Mouse (Mus musculus): ENCODE measurements around the gene Flna. TPM values are rescaled to one million over a fixed set of nuclear protein-coding genes. Genes with fewer than 3 reads are reported as not detected.

Gene Flna
- polyA plus RNA-seq, 1 experiment = 545 TPM

- H3K79me2 ChIP-seq (ENCODE audit: control insufficient read depth, insufficient read depth) = peaks cover 14% of the 10 kb centered on the region
- peaks cover 2% of the 10 kb centered on the region for H3K36me3 ChIP-seq (ENCODE audit: control insufficient read depth, insufficient read depth)
- peak overlapping the region; percentile 81 for H3K4me2 ChIP-seq (ENCODE audit: low read depth)
- TF ChIP-seq E2F4 (IDR thresholded peaks at IDR 0.05; ENCODE audit: insufficient read depth) = no peak
- no peak for TF ChIP-seq SRF (IDR thresholded peaks at IDR 0.05; ENCODE audit: control insufficient read depth, insufficient read length, low read depth)
- TF ChIP-seq MYOD1 (IDR thresholded peaks at IDR 0.05; ENCODE audit: control insufficient read depth in 1 of 3, insufficient read length in 2 of 3, low read depth in 2 of 3) = no peak
- H3K27me3 ChIP-seq (ENCODE audit: control insufficient read depth, insufficient read depth, insufficient read length) = no peaks in the 10 kb centered on the region
- peak overlapping the region; percentile 67 for H3K4me3 ChIP-seq
- peak overlapping the region; percentile 54 for H3ac ChIP-seq (ENCODE audit: control insufficient read depth, insufficient read length)
Observed at GRCm38 (mm10) chrX:74283092-74283437, 33.4 kb upstream of the Flna start.

GRCm38 (mm10) chrX:74282395-74283091 lies 32.9 kb upstream of the Flna start:
- TF ChIP-seq REST (IDR thresholded peaks at IDR 0.05; ENCODE audit: insufficient read depth, insufficient read length) (no peak), MAX (IDR thresholded peaks at IDR 0.05; ENCODE audit: low read depth) (no peak), E2F4 (IDR thresholded peaks at IDR 0.05; ENCODE audit: insufficient read depth) (no peak), CEBPB (IDR thresholded peaks at IDR 0.05; ENCODE audit: insufficient read depth, poor library complexity, severe bottlenecking) (no peak), USF1 (IDR thresholded peaks at IDR 0.05; ENCODE audit: low read depth) (no peak), POLR2AphosphoS2 (IDR thresholded peaks at IDR 0.05; ENCODE audit: insufficient read length, low read depth) (peak; percentile 93), MYOD1 (IDR thresholded peaks at IDR 0.05; ENCODE audit: control insufficient read depth in 1 of 3, insufficient read length in 2 of 3, low read depth in 2 of 3) (no peak), TCF12 (IDR thresholded peaks at IDR 0.05; ENCODE audit: insufficient read depth, poor library complexity, severe bottlenecking) (no peak), POLR2A (IDR thresholded peaks at IDR 0.05; ENCODE audit: insufficient read length, low read depth) (peak; percentile 87)
- peaks cover 14% of the 10 kb centered on the region for H3K79me2 ChIP-seq (ENCODE audit: control insufficient read depth, insufficient read depth)
- peak overlapping the region; percentile 81 for H3K4me2 ChIP-seq (ENCODE audit: low read depth)
- H3K4me3 ChIP-seq = peak overlapping the region; percentile 67
- no peaks in the 10 kb centered on the region for H3K36me3 ChIP-seq (ENCODE audit: control insufficient read depth, insufficient read depth)
- H3ac ChIP-seq (ENCODE audit: control insufficient read depth, insufficient read length) = peak overlapping the region; percentile 54
- no peaks in the 10 kb centered on the region for H3K27me3 ChIP-seq (ENCODE audit: control insufficient read depth, insufficient read depth, insufficient read length)

GRCm38 (mm10) chrX:74281732-74282394 lies 32.2 kb upstream of the Flna start, which contains the start of the genes Taz and Dnase1l1:
Gene Taz (plus strand): TSS chrX:74281912.
Gene Dnase1l1 (minus strand): TSS chrX:74282337.
- Histone ChIP-seq H3K79me2 (ENCODE audit: control insufficient read depth, insufficient read depth) (peaks cover 14% of the 10 kb centered on the region), H3K27me3 (ENCODE audit: control insufficient read depth, insufficient read depth, insufficient read length) (no peaks in the 10 kb centered on the region), H3K4me2 (ENCODE audit: low read depth) (peak within 1 kb of the TSS; percentile 81), H3K36me3 (ENCODE audit: control insufficient read depth, insufficient read depth) (no peaks in the 10 kb centered on the region), H3ac (ENCODE audit: control insufficient read depth, insufficient read length) (peak within 1 kb of the TSS; percentile 54), H3K4me3 (peak within 1 kb of the TSS; percentile 67)
- TF ChIP-seq MYOG (IDR thresholded peaks at IDR 0.05; ENCODE audit: control insufficient read depth in 1 of 3, insufficient read depth in 1 of 3, insufficient read length in 2 of 3, low read depth in 2 of 3) (no peak), POLR2A (IDR thresholded peaks at IDR 0.05; ENCODE audit: insufficient read length, low read depth) (peak; percentile 48), CEBPB (IDR thresholded peaks at IDR 0.05; ENCODE audit: insufficient read depth, poor library complexity, severe bottlenecking) (no peak)

- Histone ChIP-seq H3K4me3 (peak overlapping the region; percentile 67), H3K27me3 (ENCODE audit: control insufficient read depth, insufficient read depth, insufficient read length) (no peaks in the 10 kb centered on the region), H3K36me3 (ENCODE audit: control insufficient read depth, insufficient read depth) (no peaks in the 10 kb centered on the region), H3ac (ENCODE audit: control insufficient read depth, insufficient read length) (no peak overlapping the region), H3K4me2 (ENCODE audit: low read depth) (peak overlapping the region; percentile 79), H3K79me2 (ENCODE audit: control insufficient read depth, insufficient read depth) (peaks cover 14% of the 10 kb centered on the region)
- TF ChIP-seq MAX (IDR thresholded peaks at IDR 0.05; ENCODE audit: low read depth) = no peak
- TF ChIP-seq MYOD1 (IDR thresholded peaks at IDR 0.05; ENCODE audit: control insufficient read depth in 1 of 3, insufficient read length in 2 of 3, low read depth in 2 of 3) = peak; percentile 62 to 85 (median 77)
- TF ChIP-seq CEBPB (IDR thresholded peaks at IDR 0.05; ENCODE audit: insufficient read depth, poor library complexity, severe bottlenecking) = no peak
- TF ChIP-seq POLR2AphosphoS2 (IDR thresholded peaks at IDR 0.05; ENCODE audit: insufficient read length, low read depth) = peak; percentile 55
- TF ChIP-seq E2F4 (IDR thresholded peaks at IDR 0.05; ENCODE audit: insufficient read depth) = no peak
- TF ChIP-seq MYOG (IDR thresholded peaks at IDR 0.05; ENCODE audit: control insufficient read depth in 1 of 3, insufficient read depth in 1 of 3, insufficient read length in 2 of 3, low read depth in 2 of 3) = peak in 1 of 3 experiments; percentile 12
Observed at GRCm38 (mm10) chrX:74281041-74281731, 31.6 kb upstream of the Flna start.

GRCm38 (mm10) chrX:74277916-74278315 lies 28.3 kb upstream of the Flna start:
- TF ChIP-seq E2F4 (IDR thresholded peaks at IDR 0.05; ENCODE audit: insufficient read depth) = no peak
- TF ChIP-seq MYOG (IDR thresholded peaks at IDR 0.05; ENCODE audit: control insufficient read depth in 1 of 3, insufficient read depth in 1 of 3, insufficient read length in 2 of 3, low read depth in 2 of 3) = no peak
- TF ChIP-seq MYOD1 (IDR thresholded peaks at IDR 0.05; ENCODE audit: control insufficient read depth in 1 of 3, insufficient read length in 2 of 3, low read depth in 2 of 3) = no peak
- TF ChIP-seq CEBPB (IDR thresholded peaks at IDR 0.05; ENCODE audit: insufficient read depth, poor library complexity, severe bottlenecking) = no peak
- no peak for TF ChIP-seq POLR2A (IDR thresholded peaks at IDR 0.05; ENCODE audit: insufficient read length, low read depth)
- no peak for TF ChIP-seq USF1 (IDR thresholded peaks at IDR 0.05; ENCODE audit: low read depth)
- H3K27me3 ChIP-seq (ENCODE audit: control insufficient read depth, insufficient read depth, insufficient read length) = no peaks in the 10 kb centered on the region
- no peak overlapping the region for H3K4me3 ChIP-seq
- H3K4me2 ChIP-seq (ENCODE audit: low read depth) = no peak overlapping the region
- no peak overlapping the region for H3ac ChIP-seq (ENCODE audit: control insufficient read depth, insufficient read length)
- no peaks in the 10 kb centered on the region for H3K36me3 ChIP-seq (ENCODE audit: control insufficient read depth, insufficient read depth)
- peaks cover 4% of the 10 kb centered on the region for H3K79me2 ChIP-seq (ENCODE audit: control insufficient read depth, insufficient read depth)
